Mouse (Mus musculus): ENCODE data around the gene Gp9.

The Gp9 gene

DNA sequence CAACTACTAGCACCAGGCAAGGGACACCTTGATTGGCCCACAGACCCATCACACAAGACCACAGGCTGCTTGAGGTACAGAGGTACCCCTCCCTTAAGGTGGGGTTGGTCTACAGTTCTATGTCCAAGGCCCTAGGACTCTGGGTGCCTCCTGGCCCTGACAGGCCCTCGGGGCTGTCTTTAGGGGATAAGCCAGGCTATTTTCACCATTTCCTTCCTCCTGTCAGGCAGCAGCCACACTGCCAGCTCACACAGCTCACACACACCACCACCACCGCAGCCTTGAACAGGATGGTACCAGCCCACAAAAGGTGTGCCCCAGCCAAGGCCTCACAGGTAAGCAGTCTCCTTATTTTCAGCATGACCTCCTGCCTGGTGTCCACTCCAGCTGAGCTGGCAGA lies at the start of gene Gp9:
Gene Gp9, plus strand, starts transcription at position 231 of the 400 bp plus-strand sequence.
- no peak for DNase-seq

DNA sequence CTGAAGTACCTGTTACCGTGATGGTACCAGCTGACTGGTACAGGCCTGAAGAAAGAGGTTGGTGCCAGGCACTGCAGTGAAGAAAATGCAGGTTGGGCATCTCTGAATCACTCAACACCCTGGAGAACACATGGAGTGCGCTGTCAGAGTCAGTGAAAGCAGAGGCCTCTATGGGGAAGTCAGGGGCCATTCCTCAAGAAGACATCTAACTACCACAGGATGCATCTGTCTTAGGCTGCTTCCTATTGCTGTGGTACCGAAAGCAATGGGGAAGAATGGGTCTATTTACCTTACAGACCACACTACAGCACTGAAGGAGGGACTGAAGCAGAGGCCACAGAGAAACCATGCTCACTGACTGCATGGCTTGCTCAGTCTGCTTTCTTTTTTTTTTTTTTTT lies 49.8 kb upstream of the Gp9 start:
- no peak for DNase-seq

DNA sequence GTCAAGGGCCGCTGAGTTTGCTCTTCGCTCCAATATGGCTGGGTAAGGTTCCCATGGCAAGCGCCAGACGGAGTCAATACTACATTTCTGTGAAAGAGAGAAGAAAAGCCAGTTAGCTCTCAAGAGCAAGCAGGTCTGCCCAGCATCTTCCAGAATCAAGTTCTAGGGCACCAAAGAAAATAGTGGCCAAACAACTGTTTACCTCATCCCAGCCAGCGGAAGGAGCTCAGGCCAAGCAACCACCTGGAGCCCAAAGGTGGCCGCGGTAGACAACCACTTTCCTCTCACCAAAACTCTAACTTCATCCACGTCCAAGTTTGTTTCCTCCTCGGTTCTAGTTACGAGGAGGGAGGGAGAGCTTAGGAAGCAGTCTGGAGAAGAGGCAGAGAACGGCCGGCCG lies 47.7 kb upstream of the Gp9 start:
- DNase-seq = no peak

GRCm38 (mm10) chr6:87730591-87731462 lies 47.0 kb upstream of the Gp9 start, which contains the start of gene Efcc1:
Gene Efcc1 (plus strand): TSS chr6:87730869.
- peak; percentile 67 for DNase-seq

- DNase-seq = no peak
Observed at GRCm38 (mm10) chr6:87731463-87732095, 46.3 kb upstream of the Gp9 start.

DNA sequence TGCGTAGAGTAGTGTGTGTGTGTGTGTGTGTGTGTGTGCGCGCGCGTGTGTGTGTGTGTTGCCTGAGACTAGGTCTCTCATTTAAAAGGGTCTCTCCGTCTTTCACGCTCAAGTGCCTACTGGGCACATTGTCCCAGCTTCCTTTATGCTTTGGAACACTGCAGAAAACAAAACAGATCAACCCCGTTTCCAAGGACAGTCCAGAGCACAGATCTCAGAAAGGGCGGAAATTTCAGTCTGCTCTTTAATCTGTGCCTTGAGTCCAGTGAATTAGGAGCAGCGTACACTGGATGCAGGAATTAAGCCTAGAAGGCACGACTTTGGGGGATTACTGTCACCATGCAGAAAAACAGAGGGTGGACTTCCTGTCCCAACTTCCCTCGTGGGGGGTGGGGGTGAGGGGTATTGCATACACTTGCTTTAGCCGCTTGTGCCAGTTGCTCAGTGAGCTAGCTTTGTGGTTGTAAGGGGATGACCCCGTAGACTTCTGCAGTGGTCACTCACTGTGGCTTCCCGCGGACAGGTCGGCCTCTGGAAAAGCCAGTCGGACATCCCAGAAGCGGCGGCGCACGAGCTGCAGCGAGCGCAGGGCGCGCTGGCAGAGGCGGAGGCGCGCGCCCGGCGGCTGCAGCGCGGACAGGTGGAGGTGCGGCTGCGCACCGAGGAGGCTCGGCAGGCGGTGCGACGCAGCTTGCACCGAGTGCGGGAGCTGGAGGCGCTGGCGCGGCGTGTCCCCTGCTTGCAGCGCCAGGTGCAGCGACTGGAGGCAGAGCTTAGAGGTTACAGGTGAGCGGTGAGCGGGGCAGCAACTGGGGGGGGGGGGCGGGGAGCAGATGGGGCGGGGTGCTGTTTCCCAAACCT lies 45.5 kb upstream of the Gp9 start:
- DNase-seq = no peak

- peak; percentile 74 for DNase-seq
Observed at GRCm38 (mm10) chr6:87733131-87733930, 44.5 kb upstream of the Gp9 start.

DNA sequence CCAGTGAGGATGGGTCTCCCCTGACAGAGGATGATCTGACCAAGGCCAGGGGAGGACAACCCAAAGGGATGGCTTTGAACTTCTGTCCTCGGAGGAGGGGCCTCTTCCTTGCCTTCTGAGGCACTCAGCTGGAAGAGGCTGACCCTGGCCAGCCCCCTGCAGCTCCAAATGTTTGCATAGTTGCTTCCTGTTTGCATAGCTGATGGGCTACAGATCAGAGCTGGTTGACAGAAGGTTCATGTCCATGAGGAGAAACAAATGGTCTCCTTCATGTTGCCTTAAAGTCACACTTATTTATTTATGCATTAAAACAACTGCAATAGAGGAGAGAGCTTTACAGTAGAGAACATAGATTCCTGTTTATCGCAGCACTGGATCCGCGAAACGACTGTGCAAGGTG lies 43.7 kb upstream of the Gp9 start:
- DNase-seq = peak; percentile 51

GRCm38 (mm10) chr6:87736923-87737322 lies 40.9 kb upstream of the Gp9 start:
- no peak for DNase-seq

- DNase-seq = no peak
Observed at GRCm38 (mm10) chr6:87737921-87738626, 39.8 kb upstream of the Gp9 start.

- DNase-seq = no peak
Observed at GRCm38 (mm10) chr6:87739898-87740297, 38.0 kb upstream of the Gp9 start.

DNA sequence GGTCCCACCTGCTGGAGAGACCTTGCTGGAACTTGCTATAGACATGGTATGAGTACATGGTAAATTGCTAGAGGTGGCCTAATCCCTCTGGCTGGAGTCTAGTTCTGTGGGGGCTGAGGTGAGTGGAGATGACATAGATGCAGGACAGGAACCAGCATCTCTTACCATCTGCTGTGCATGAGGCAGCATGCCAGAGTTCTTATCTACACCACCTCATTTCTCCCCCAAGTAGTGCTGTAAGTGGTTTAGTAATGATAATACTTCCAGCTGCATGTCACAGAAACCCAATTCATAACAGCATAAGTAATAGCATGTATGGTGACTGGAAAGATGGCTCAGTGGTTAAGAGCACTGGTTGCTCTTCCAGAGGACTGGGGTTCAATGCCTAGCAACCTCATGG lies 37.4 kb upstream of the Gp9 start:
- no peak for DNase-seq

DNA sequence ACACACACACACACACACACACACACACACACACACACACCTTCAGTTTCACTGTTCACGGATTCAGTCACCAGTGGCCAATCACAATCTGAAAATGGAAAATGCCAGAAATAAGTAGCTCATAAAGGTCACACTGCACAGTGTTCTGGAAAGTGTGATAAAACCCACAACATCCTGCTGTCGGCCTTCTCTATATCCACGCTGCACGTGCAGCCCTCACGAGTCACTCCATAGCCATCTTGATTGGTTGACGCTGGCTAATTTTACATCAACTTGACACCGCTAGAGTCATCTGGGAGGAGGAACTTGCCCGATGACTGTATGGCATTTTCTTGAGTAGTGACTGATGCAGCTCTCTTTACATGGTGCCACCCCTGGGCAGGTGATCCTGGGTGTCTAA lies 35.9 kb upstream of the Gp9 start:
- no peak for DNase-seq

- DNase-seq = peak; percentile 61
Observed at GRCm38 (mm10) chr6:87742804-87743203, 35.1 kb upstream of the Gp9 start.

GRCm38 (mm10) chr6:87743281-87743680 lies 34.6 kb upstream of the Gp9 start:
- DNase-seq = no peak

DNA sequence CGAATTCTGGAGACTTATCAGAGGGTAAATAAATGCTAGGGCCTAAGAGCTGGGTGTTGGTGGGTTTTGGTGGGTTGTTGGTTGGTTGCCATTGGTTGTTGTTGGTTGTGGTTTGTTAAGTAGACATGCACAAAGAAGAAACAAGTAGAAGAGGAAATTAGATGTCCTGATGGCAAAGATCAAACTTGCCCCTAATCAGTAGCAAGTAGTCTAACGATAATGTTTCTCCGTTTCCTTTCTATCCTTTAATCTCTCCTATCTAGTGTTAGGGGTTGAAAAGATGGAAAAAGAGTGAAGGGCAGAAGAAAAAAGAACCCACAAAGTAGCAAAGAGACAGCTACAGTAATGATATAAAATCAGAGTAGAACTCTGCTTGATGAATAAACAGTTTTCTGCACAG lies 33.2 kb upstream of the Gp9 start:
- DNase-seq = no peak

DNA sequence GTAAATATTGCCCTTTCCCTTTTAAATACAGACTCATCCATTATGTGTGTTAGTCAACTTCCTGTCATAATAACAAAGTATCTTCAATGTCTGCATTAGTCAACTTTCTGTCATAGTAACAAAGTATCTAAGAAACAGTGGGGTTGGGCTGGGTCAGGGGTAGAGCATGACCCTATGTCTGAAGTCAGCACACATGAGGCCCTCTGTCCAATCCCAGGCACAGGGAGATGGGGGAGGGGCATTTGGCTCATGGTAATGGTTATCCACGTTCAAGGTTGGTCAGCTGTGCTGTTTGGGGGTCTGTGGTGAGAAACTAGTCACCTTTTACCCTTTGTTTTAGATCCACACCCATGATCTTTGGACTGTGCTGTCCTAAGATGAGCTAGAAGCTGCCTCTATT lies 32.6 kb upstream of the Gp9 start:
- DNase-seq = peak; percentile 58

DNA sequence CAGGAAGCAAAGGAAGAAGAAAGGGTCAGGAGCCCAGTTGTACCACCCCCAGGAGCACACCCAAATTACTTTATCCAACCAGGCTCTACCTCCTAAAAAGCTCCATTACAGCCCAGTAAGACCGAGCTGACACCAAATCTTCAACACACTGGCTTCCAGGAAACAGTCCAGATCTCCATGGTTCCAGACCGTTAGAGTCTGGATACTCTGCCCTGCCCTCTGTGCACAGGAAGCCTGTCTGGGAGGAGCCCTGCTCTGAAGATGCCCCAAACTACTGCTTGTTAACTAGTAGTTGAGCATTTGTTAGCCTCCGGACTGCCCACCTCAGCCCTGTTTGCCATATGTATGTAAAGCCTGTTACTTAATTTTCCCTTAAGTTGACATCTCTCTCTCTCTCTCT lies 31.8 kb upstream of the Gp9 start:
- DNase-seq = peak; percentile 44

GRCm38 (mm10) chr6:87746849-87747248 lies 31.0 kb upstream of the Gp9 start:
- peak; percentile 69 for DNase-seq

DNA sequence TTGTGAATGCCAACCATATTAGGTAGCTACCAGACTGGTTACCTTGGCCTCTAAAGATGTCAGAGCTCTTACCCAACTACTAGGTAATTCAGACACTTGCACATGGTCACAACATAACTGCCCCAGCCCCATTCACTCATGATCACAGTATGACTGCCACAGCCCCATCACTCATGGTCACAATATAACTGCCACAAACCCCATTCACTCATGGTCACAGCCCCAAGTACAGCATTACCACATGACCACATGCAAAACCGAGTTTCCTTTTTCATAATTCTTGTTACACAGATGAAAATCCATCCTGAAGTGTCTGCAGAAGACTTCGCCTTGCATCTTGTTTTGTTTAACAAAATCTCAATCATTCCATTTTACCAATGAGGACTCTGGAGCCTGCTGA lies 29.8 kb upstream of the Gp9 start:
- no peak for DNase-seq

DNA sequence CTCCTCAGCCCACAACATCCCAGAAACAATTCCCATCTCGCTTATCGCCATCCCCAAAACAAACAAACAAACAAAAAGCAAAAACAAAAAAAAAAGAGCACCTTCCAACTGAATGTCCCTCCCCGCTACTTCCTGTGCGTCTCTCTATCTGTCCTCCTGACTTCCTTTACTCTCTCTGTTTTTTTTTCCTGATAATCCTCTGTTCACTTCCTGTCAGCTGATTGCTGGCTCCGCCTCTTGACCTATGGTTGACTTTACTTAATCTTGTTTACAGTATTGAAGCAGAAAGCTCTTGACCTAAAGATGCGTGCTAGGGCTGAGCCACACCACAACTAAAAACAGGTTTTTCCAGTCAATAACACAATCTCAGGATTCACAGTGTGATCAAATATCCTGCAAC lies 29.3 kb upstream of the Gp9 start:
- no peak for DNase-seq
